Mouse (Mus musculus) WW6 (cell line): ENCODE measurements around the gene Cbr4.

Experiments used
- DNase-seq: peaks from one replicate; pipeline ENCODE4 v3.0.0-alpha.2; 2013; ENCODE audit warnings: low read depth, low spot score

Cbr4 gene

DNA sequence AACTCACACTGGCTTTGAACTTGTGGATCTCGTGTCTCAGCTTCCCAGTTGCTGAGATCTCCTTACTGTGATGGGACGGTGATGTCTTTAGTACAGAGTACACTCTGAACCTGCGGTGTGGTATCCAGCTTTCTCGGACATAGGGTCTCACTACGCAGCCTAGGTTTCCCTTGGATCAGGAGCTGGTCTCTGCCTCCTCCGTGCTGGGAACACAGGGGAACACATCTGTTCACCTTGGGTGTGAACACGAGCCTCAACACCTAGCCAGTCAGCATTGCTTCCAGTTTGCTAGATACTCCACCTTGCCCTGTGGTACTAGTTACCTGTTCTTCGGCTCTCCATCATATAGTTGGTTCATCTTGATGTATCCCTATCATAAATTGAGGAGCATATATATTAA lies 1.1 kb downstream of the Cbr4 start:
- DNase-seq: no peak

DNA sequence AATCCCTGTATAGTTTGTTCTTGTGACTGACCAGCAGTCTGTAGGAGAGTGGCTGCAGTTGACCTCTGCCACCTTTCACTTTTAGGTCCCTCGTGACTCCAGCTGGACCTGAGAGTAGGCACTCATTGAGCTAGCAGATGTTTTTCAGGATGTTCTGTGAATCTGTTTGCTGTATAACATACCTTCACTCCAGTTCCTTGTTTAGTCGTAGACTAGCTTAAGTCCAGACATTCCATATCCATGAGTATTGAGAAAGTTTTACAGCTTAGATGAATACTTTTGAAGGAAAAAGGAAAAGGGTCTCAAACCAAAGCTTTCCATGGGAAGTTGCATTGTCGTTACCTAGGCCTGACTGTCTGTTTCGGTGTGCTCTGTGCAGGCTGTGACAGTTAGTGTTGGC lies 9.6 kb downstream of the Cbr4 start:
- DNase-seq: no peak

GRCm38 (mm10) chr8:61499035-61499434 lies 11.5 kb downstream of the Cbr4 start:
- no peak for DNase-seq

GRCm38 (mm10) chr8:61500914-61501313 lies 13.4 kb downstream of the Cbr4 start:
- no peak for DNase-seq

DNA sequence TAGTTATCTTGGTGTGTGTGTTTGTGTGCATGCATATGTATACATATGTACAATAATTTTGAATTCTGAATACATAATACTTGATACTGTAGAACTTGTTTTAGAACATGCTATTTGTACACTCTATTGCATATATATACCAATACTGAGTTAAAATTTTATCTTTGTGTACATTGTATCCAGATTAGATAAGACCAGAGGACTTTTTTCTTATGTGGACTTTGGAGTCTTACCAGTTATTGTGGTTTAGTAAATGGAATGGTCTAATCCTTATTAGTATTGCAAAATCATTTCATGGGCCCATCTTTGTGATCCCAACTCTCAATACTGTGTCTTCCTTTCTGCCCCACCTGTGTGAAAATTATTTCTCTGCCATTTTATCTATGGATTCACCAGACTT lies 14.7 kb downstream of the Cbr4 start:
- DNase-seq: no peak

GRCm38 (mm10) chr8:61515110-61515930 lies 27.8 kb downstream of the Cbr4 start:
- DNase-seq: no peak

DNA sequence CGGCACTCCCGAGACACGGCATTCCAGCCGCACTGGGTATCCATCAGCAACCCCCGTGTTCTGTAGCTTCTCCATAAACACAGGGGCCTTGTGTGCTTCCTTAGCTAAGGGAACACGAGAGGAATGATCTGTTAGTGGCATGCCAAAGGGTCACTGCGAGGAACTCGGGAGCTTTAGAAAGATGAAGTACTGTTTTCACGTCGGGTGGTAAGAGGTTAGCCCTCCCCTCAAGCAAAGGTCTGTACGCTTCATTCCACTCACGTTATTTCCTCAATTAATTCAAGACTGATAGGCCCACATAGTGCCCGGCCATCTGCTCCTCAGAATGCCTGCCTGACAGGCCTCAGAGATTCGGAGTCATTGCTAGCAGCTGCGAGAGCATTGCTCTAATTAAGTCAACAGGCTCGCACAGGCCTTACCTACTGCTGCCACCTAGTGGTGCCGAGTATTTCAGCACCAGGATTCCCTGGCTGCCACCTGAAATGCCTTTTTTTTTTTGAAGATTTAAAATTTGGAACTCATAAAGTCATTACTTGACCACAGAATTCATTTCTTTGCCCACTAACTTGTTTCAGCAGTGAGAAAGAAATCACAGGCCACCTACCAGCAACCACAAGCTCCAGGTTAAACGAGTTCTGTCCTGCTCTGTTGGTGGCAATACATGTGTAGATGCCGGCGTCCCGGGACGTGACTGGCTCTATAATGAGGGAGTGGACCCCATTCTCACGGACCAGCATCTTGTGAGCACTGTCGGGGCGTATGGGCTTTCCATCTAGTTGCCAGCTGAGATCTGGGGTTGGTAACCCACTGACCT lies 28.6 kb downstream of the Cbr4 start:
- no peak for DNase-seq

GRCm38 (mm10) chr8:61516745-61517501 lies 29.4 kb downstream of the Cbr4 start:
- DNase-seq: no peak

DNA sequence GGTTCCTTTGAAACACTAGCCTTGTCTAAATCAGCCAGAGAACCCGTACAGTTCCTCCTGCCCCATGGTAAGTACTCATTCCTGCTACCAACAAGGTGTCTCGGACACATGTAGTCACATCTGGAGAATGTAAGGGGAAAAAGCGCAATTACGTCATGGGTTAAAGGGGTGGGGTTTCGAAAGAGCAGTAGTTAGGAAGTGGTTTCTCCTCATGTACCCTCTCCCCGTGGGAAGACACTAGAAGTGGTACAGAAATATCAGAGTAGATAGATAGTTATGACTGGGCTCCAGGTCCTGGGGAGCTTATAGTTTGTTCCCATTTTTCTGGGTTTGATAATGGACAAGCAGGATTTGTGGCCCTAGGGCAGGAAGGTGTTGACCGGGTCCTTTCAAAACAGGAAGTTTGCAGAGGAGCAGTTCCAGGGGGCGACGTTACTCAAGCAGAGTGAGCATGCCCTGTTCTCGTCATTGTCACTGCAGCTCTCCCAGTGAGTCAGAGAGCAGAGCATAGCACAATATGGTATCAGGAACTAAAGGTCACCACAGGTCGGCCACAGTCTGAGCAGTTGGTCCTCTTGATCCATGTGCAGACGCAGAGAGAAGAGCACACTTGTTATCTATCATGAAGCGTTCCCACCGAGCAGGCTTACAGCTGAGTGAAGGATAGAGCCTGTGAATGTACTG lies 30.1 kb downstream of the Cbr4 start:
- DNase-seq: no peak

- no peak for DNase-seq
These were observed 34.6 kb downstream of the Cbr4 start for GRCm38 (mm10) chr8:61522132-61522531.

- DNase-seq: no peak
These were observed 39.5 kb downstream of the Cbr4 start for GRCm38 (mm10) chr8:61527037-61527436.

DNA sequence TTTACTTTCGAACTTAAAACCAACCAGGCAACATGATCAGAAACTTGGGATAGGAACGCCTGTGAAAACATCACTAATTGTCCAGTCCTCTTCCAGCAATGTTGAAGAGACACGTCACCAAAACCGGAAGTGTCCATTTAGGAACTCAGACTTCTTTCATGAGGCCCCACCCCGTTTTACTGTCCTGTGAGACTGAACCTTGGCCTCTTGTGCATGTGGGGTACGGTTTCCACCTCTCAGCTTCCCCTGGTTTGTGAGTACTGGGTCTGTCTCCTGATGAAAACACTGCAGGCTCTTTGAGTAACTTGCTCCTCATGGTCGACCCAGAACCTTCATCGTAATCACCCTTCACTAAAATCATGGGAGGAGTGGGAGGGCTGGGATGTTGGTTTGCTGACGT lies 40.7 kb downstream of the Cbr4 start:
- no peak for DNase-seq

GRCm38 (mm10) chr8:61528642-61529041 lies 41.1 kb downstream of the Cbr4 start:
- DNase-seq: no peak

DNA sequence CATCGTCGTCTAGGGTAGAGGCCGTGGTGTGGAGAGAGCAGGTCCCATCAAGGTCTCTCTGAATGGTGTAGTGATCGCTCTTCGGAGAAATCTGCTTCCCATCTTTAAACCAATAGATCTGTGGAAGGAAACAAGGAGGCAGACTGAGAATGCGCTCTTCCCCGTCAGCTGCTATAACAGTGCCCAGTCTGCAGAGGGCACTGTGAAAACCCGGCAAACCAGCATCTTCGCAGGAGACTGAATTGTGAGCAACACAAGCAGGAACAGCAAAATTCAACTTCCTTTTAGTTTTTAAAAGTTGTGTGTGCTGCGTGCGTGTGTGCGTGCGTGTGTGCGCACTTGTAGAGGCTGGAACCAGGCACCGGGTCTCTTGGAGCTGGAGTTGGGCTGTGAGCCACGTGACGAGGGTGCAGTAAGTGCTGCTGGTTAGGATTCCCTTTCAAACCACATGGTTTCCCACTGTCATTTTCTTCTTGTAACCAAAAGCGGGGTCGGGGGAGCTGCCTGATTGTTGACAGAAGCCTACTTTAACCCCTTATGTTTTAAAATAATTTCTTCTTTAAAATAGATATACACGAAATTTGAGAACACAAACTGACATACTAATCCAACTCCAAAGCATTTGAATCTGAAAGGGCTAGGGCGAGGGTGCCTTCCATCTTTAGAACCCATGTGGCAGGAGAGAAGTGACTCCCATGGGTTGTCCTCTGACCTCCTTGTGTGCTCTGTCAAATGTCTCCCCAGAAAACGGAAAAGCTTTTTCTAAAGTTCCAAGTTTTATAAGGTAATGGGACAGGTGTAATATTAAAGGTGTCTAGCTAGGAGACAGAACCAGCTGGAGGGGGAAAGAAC lies 44.6 kb downstream of the Cbr4 start:
- no peak for DNase-seq

GRCm38 (mm10) chr8:61532831-61533230 lies 45.3 kb downstream of the Cbr4 start:
- no peak for DNase-seq

DNA sequence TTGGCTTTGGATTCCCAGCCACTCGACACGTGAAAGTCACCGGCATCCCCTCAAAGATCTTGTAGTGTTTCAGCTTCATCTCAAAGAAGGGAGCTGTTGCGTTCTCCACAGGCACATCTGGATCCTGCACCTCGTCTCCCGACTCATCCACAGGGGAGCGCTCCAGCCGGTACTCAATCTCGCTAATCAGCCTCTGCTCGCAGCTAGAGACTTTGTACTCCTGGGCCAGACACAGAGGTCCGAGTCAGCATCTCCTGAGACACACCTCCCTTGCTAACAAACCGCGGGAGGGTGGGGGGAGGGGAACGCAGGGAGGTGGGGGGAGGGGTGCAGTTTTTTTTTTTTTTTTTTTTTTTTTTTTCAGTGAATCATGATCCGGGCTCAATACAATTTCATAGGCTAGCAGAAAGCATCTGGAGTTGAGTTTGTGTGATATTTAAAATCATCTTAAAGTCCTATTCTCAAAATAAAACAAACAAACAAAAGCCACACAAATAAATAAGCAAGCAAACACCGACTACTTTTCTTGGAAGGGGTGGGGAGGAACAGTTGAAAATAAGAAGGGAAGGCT lies 45.9 kb downstream of the Cbr4 start:
- no peak for DNase-seq

DNA sequence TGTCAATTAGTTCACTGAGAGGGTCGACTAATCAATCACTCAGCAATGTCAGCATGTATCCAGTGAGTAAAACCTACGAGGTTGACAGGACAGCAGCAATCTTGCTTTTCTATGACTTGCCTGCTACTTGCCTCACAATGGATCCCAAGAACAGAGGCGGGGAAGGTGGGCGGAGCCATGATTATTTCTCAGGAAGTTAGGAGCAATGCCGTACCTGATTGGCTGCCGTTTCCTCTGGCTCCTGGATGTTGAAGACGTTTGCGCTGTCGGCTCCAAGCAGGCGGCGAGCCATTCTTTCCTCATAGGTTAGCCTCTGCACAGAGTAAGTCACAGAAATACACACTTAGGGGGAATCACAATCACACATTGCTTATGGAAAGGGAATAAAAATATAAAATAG lies 47.9 kb downstream of the Cbr4 start:
- no peak for DNase-seq

DNA sequence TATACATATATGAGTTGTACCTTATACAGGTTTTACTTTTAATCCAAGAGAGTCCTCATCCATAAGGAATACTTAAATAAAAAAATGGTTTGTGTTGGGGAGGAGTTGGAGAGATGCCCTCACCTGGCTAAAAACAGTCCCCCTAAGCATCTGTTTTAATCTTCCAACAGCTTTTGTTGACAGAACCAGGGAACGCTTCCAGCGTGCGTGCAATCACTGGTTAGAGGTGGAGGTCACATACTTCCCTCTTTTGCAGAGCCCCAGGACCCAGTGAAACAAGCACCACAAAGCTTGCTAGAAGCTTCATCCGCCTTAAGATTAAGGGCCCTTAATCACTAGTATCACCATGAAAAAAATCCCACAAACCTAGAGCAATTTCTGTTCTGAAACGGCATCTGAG lies 49.9 kb downstream of the Cbr4 start:
- DNase-seq: no peak

- DNase-seq: no peak
These were observed 52.4 kb downstream of the Cbr4 start for GRCm38 (mm10) chr8:61539828-61540500.

GRCm38 (mm10) chr8:61549585-61549984 lies 62.1 kb downstream of the Cbr4 start:
- DNase-seq: peak; percentile 18
